In the genomic region with DNA sequence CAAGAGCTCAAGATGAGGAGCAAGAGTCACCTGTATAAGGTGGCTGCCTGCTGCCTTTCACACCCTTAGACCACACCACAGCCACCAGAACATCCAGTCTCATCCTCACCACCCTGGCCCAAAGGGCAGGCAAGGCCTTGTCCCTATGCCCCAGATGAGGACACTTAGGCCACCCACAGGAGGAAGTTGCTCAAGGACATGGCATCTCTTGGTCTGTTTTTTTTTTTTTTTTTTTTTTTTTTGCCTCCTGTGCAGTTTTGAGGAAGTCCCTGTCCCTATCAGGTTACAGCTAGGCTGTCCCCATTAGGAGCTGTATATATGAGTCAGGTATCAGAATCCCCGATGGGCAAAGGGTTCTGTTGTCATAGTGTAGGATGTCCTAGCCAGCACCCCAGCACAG, we compare ENCODE assay signal across 18 mouse cellular contexts. TPM values are rescaled to one million over a fixed set of nuclear protein-coding genes. Genes with fewer than 3 reads are reported as not detected.
DNase-seq lines count a peak whose midpoint lies in the region; ATAC-seq and TF ChIP-seq lines count a peak whose summit lies in the region.
"Had no signal": no experiment of that assay in that cellular context is flagged by ENCODE, and none has a peak within 500 bp of the region (broad histone marks: within the 10 kb centered on the region; RNA-seq: fewer than 3 reads in every experiment).

No protein-coding gene starts in this region.

- DNase-seq in gastrocnemius, adult 2 months: no peak
- DNase-seq in gastrocnemius, postnatal 10 days: no peak
- DNase-seq in spleen, adult 2 months (ENCODE audit: low read depth in 1 of 2, low spot score in 2 of 2): no peak
- DNase-seq in spleen, postnatal 36 days (ENCODE audit: low spot score in 2 of 2): no peak
- DNase-seq in left cerebral cortex, postnatal 36 days (ENCODE audit: low spot score in 2 of 2): no peak
- no peak for DNase-seq in gastrocnemius, postnatal 36 days
- DNase-seq: cerebellum, postnatal 14 days; kidney, adult 2 months had no signal

- intact Hi-C loops in gastrocnemius, adult 2 months (cut with DNase I): no loop called here
- intact Hi-C loops in left cerebral cortex, postnatal 36 days (cut with DNase I): no loop called here
- intact Hi-C loops in gastrocnemius, postnatal 36 days (cut with DNase I): no loop called here

- H3K4me2 ChIP-seq in intestine, embryonic 16.5 days (ENCODE audit: low read depth, low read length): no peak overlapping the region
- H3K4me2 ChIP-seq: embryonic facial prominence, embryonic 12.5 days; heart, embryonic 13.5 days; hindbrain, embryonic 13.5 days; limb, embryonic 12.5 days had no signal

- H3K27me3 ChIP-seq in spleen, adult 2 months (ENCODE audit: control insufficient read depth, insufficient read depth, low read length): no peaks in the 10 kb centered on the region
- no peaks in the 10 kb centered on the region for H3K27me3 ChIP-seq in intestine, embryonic 16.5 days (replicated peaks; ENCODE audit: control insufficient read depth, insufficient read depth, low read length)
- H3K27me3 ChIP-seq: embryonic facial prominence, embryonic 12.5 days; heart, embryonic 13.5 days; hindbrain, embryonic 13.5 days; limb, embryonic 12.5 days had no signal

- peak overlapping the region; percentile 59; the same call in 1 of the 2 replicates for H3K27ac ChIP-seq in gastrocnemius, adult 2 months
- peak overlapping the region; percentile 46 for H3K27ac ChIP-seq in spleen, adult 2 months (ENCODE audit: insufficient read depth, low read length)
- peak overlapping the region; percentile 100 for H3K27ac ChIP-seq in macrophage
- H3K27ac ChIP-seq in intestine, embryonic 16.5 days (ENCODE audit: low read length): no peak overlapping the region
- H3K27ac ChIP-seq: embryonic facial prominence, embryonic 12.5 days; hindbrain, embryonic 13.5 days; limb, embryonic 12.5 days had no signal

- H3K9me3 ChIP-seq in intestine, embryonic 16.5 days (ENCODE audit: control insufficient read depth, low read length): no peaks in the 10 kb centered on the region
- H3K9me3 ChIP-seq: embryonic facial prominence, embryonic 12.5 days; heart, embryonic 13.5 days; hindbrain, embryonic 13.5 days; limb, embryonic 12.5 days had no signal

- peaks cover 16% of the 10 kb centered on the region; the same call in 1 of the 2 replicates for H3K4me1 ChIP-seq in spleen, adult 2 months (ENCODE audit: control insufficient read depth, insufficient read depth, insufficient read length)
- no peaks in the 10 kb centered on the region for H3K4me1 ChIP-seq in intestine, embryonic 16.5 days (ENCODE audit: control insufficient read depth, insufficient read depth, low read length)
- H3K4me1 ChIP-seq: hindbrain, embryonic 13.5 days had no signal

- no peaks in the 10 kb centered on the region for H3K36me3 ChIP-seq in spleen, adult 2 months (ENCODE audit: control insufficient read depth, insufficient read depth, low read length)
- H3K36me3 ChIP-seq in macrophage (ENCODE audit: inconsistent target): no peaks in the 10 kb centered on the region
- H3K36me3 ChIP-seq in intestine, embryonic 16.5 days (ENCODE audit: control insufficient read depth, insufficient read depth, low read length): no peaks in the 10 kb centered on the region
- H3K36me3 ChIP-seq: embryonic facial prominence, embryonic 12.5 days; heart, embryonic 13.5 days; hindbrain, embryonic 13.5 days; limb, embryonic 12.5 days had no signal

- WGBS in spleen, adult 2 months: 22% methylated on average over 1 of the region's 1 CpGs
- no CpG with 5 or more reads among the region's 1 CpGs for WGBS in macrophage (ENCODE audit: missing documents)
- 70% methylated on average over 1 of the region's 1 CpGs for WGBS in intestine, embryonic 16.5 days

- no peak overlapping the region for H3K4me3 ChIP-seq in gastrocnemius, adult 2 months
- H3K4me3 ChIP-seq in spleen, adult 2 months (ENCODE audit: extremely low read depth, insufficient read depth, insufficient read length): no peak overlapping the region
- no peak overlapping the region for H3K4me3 ChIP-seq in macrophage (ENCODE audit: inconsistent target)
- H3K4me3 ChIP-seq in intestine, embryonic 16.5 days (ENCODE audit: low read length): no peak overlapping the region
- H3K4me3 ChIP-seq: embryonic facial prominence, embryonic 12.5 days; heart, embryonic 13.5 days; hindbrain, embryonic 13.5 days; limb, embryonic 12.5 days had no signal

- H3K79me2 ChIP-seq in macrophage (ENCODE audit: inconsistent target): peaks cover 59% of the 10 kb centered on the region

- no peak for TF ChIP-seq POLR2A in spleen, adult 2 months (IDR thresholded peaks at IDR 0.05; ENCODE audit: low read depth, low read length)

- ATAC-seq in intestine, embryonic 16.5 days: no peak

- no peak overlapping the region for H3K9ac ChIP-seq in intestine, embryonic 16.5 days (ENCODE audit: low read depth, low read length)
- H3K9ac ChIP-seq: embryonic facial prominence, embryonic 12.5 days; heart, embryonic 13.5 days; hindbrain, embryonic 13.5 days; limb, embryonic 12.5 days had no signal

- no peak for TF ChIP-seq CTCF in gastrocnemius, adult 2 months (IDR thresholded peaks at IDR 0.05)
- no peak for TF ChIP-seq CTCF in spleen, adult 2 months (IDR thresholded peaks at IDR 0.05; ENCODE audit: extremely low read depth, insufficient read depth, insufficient read length, insufficient replicate concordance)

RNA-seq across cellular contexts. Expression of gene Ctsd, which starts 11.4 kb away (rescaled TPM):
- 100 to 1,000 TPM; 411 to 467 TPM for total RNA-seq in gastrocnemius, adult 2 months (2021)
- total RNA-seq in gastrocnemius, postnatal 10 days (2021): 100 to 1,000 TPM; 249 to 254 TPM
- 359 and 461 TPM in 2 replicates for polyA plus RNA-seq in spleen, adult 2 months (2012; rRNA removed)
- 1,000 to 10,000 TPM in 10 of 26 experiments, 100 to 1,000 TPM in 16; 173 to 1,536 (median 811) TPM for total RNA-seq in macrophage (2018; cell fraction: chromatin; rRNA removed)
- over 10,000 TPM in 18 of 26 experiments, 1,000 to 10,000 TPM in 8; 7,525 to 19,600 (median 11,156) TPM for total RNA-seq in macrophage (2018; cell fraction: cytosol; rRNA removed)
- over 10,000 TPM in 1 of 26 experiments, 1,000 to 10,000 TPM in 25; 1,185 to 10,670 (median 7,045) TPM for total RNA-seq in macrophage (2018; cell fraction: nucleus; rRNA removed)
- 15,815 to 17,787 TPM (median 16,857 TPM) in 3 replicates for polyA plus RNA-seq in macrophage (2018)
- 100 to 1,000 TPM; 297 to 348 TPM for total RNA-seq in left cerebral cortex, postnatal 36 days (2021)
- 395 and 444 TPM in 2 replicates for polyA plus RNA-seq in intestine, embryonic 16.5 days (2015; fragmentation: Nextera tagmentation; extraction: Ambion mirVana)
- 100 to 1,000 TPM; 330 to 388 TPM for total RNA-seq in gastrocnemius, postnatal 36 days (2021)

RNA-seq across cellular contexts. Expression of gene Gm49369, which starts 16.8 kb away (rescaled TPM):
- 1 to 10 TPM; 1.5 to 1.8 TPM for total RNA-seq in gastrocnemius, adult 2 months (2021)
- 1 to 10 TPM in 1 of 2 experiments, not detected in 1; 1.0 TPM for total RNA-seq in gastrocnemius, postnatal 10 days (2021)
- polyA plus RNA-seq in spleen, adult 2 months (2012; rRNA removed): 0.21 TPM in 1 of 2 replicates, not detected in the other
- 100 to 1,000 TPM in 23 of 26 experiments, 10 to 100 TPM in 3; 37.2 to 835 (median 160) TPM for total RNA-seq in macrophage (2018; cell fraction: chromatin; rRNA removed)
- total RNA-seq in macrophage (2018; cell fraction: cytosol; rRNA removed): 1,000 to 10,000 TPM in 19 of 26 experiments, 100 to 1,000 TPM in 4, 10 to 100 TPM in 3; 38.7 to 4,200 (median 1,875) TPM
- total RNA-seq in macrophage (2018; cell fraction: nucleus; rRNA removed): 1,000 to 10,000 TPM in 23 of 26 experiments, 100 to 1,000 TPM in 3; 416 to 4,630 (median 2,489) TPM
- polyA plus RNA-seq in macrophage (2018): 9.6 to 6,145 TPM (median 21.2 TPM) in 3 replicates
- 1 to 10 TPM in 1 of 2 experiments, not detected in 1; 4.6 TPM for total RNA-seq in left cerebral cortex, postnatal 36 days (2021)
- polyA plus RNA-seq in intestine, embryonic 16.5 days (2015; fragmentation: Nextera tagmentation; extraction: Ambion mirVana): 0.43 and 2.3 TPM in 2 replicates
- 1 to 10 TPM; 3.9 to 9.2 TPM for total RNA-seq in gastrocnemius, postnatal 36 days (2021)
- total RNA-seq: megakaryocyte-erythroid progenitor cell, adult 5-6 weeks had no signal
- polyA plus RNA-seq: embryonic facial prominence, embryonic 12.5 days; forebrain, embryonic 11.5 days; heart, embryonic 13.5 days; testis, adult 2 months had no signal

RNA-seq across cellular contexts. Expression of gene Ifitm10, which starts 25.7 kb away (rescaled TPM):
- 1 to 10 TPM; 3.0 to 4.1 TPM for total RNA-seq in gastrocnemius, adult 2 months (2021)
- 1 to 10 TPM; 3.3 to 4.8 TPM for total RNA-seq in gastrocnemius, postnatal 10 days (2021)
- polyA plus RNA-seq in spleen, adult 2 months (2012; rRNA removed): 14.7 and 20.2 TPM in 2 replicates
- 10 to 100 TPM in 3 of 26 experiments, 1 to 10 TPM in 19, under 1 TPM in 1, not detected in 3; 0.98 to 27.8 (median 5.1) TPM for total RNA-seq in macrophage (2018; cell fraction: chromatin; rRNA removed)
- under 1 TPM in 22 of 26 experiments, not detected in 4; 0.15 to 0.51 (median 0.27) TPM for total RNA-seq in macrophage (2018; cell fraction: cytosol; rRNA removed)
- total RNA-seq in macrophage (2018; cell fraction: nucleus; rRNA removed): 1 to 10 TPM in 13 of 26 experiments, under 1 TPM in 3, not detected in 10; 0.36 to 7.0 (median 1.5) TPM
- not detected in 3 replicates for polyA plus RNA-seq in macrophage (2018)
- total RNA-seq in left cerebral cortex, postnatal 36 days (2021): 10 to 100 TPM; 30.8 to 33.4 TPM
- polyA plus RNA-seq in intestine, embryonic 16.5 days (2015; fragmentation: Nextera tagmentation; extraction: Ambion mirVana): 1.8 and 2.4 TPM in 2 replicates
- 1 to 10 TPM; 2.8 to 6.8 TPM for total RNA-seq in gastrocnemius, postnatal 36 days (2021)
- total RNA-seq: megakaryocyte-erythroid progenitor cell, adult 5-6 weeks had no signal
- polyA plus RNA-seq: testis, adult 2 months had no signal

RNA-seq across cellular contexts. Expression of gene Syt8, which starts 35.4 kb away (rescaled TPM):
- not detected for total RNA-seq in gastrocnemius, adult 2 months (2021)
- under 1 TPM in 1 of 2 experiments, not detected in 1; 0.36 TPM for total RNA-seq in gastrocnemius, postnatal 10 days (2021)
- 0.94 and 1.1 TPM in 2 replicates for polyA plus RNA-seq in spleen, adult 2 months (2012; rRNA removed)
- total RNA-seq in macrophage (2018; cell fraction: chromatin; rRNA removed): 100 to 1,000 TPM in 25 of 26 experiments, 10 to 100 TPM in 1; 60.8 to 211 (median 144) TPM
- 1 to 10 TPM in 19 of 26 experiments, under 1 TPM in 7; 0.41 to 8.6 (median 1.5) TPM for total RNA-seq in macrophage (2018; cell fraction: cytosol; rRNA removed)
- 100 to 1,000 TPM in 6 of 26 experiments, 10 to 100 TPM in 20; 48.3 to 120 (median 78.4) TPM for total RNA-seq in macrophage (2018; cell fraction: nucleus; rRNA removed)
- polyA plus RNA-seq in macrophage (2018): 3.2 to 10.3 TPM (median 4.8 TPM) in 3 replicates
- not detected for total RNA-seq in left cerebral cortex, postnatal 36 days (2021)
- 8.8 and 10.4 TPM in 2 replicates for polyA plus RNA-seq in intestine, embryonic 16.5 days (2015; fragmentation: Nextera tagmentation; extraction: Ambion mirVana)
- not detected for total RNA-seq in gastrocnemius, postnatal 36 days (2021)
- total RNA-seq: gastrocnemius, adult 8-10 months; megakaryocyte-erythroid progenitor cell, adult 5-6 weeks had no signal
- polyA plus RNA-seq: forebrain, embryonic 11.5 days; hindbrain, embryonic 13.5 days had no signal

RNA-seq across cellular contexts. Expression of gene Tnni2, which starts 42.4 kb away (rescaled TPM):
- over 10,000 TPM; 15,929 to 19,962 TPM for total RNA-seq in gastrocnemius, adult 2 months (2021)
- over 10,000 TPM; 11,296 to 12,937 TPM for total RNA-seq in gastrocnemius, postnatal 10 days (2021)
- 3.0 and 3.9 TPM in 2 replicates for polyA plus RNA-seq in spleen, adult 2 months (2012; rRNA removed)
- total RNA-seq in macrophage (2018; cell fraction: chromatin; rRNA removed): 10 to 100 TPM in 24 of 26 experiments, 1 to 10 TPM in 2; 3.2 to 37.4 (median 23.0) TPM
- total RNA-seq in macrophage (2018; cell fraction: cytosol; rRNA removed): 10 to 100 TPM in 15 of 26 experiments, 1 to 10 TPM in 11; 6.3 to 23.8 (median 11.0) TPM
- total RNA-seq in macrophage (2018; cell fraction: nucleus; rRNA removed): 10 to 100 TPM in 19 of 26 experiments, 1 to 10 TPM in 7; 5.5 to 26.3 (median 13.7) TPM
- polyA plus RNA-seq in macrophage (2018): 13.4 to 20.6 TPM (median 18.0 TPM) in 3 replicates
- under 1 TPM in 1 of 2 experiments, not detected in 1; 0.69 TPM for total RNA-seq in left cerebral cortex, postnatal 36 days (2021)
- polyA plus RNA-seq in intestine, embryonic 16.5 days (2015; fragmentation: Nextera tagmentation; extraction: Ambion mirVana): 4.3 and 4.7 TPM in 2 replicates
- total RNA-seq in gastrocnemius, postnatal 36 days (2021): over 10,000 TPM; 17,613 to 18,280 TPM
- polyA plus RNA-seq: testis, adult 2 months had no signal

Comparison
In these comparisons a context has a peak if more than half of its experiments do, and no peak if none do; other contexts are left out.
1. RNA of gene Ifitm10, which starts 25.7 kb away (total RNA-seq): 30.8 to 33.4 TPM in left cerebral cortex, postnatal 36 days; 2.8 to 6.8 TPM in gastrocnemius, postnatal 36 days, 3.3 to 4.8 TPM in gastrocnemius, postnatal 10 days and 3.0 to 4.1 TPM in gastrocnemius, adult 2 months; every median in the first group is over 4 times any median in the second.